Mouse (Mus musculus): ENCODE results near the gene Ces1c.

DNA sequence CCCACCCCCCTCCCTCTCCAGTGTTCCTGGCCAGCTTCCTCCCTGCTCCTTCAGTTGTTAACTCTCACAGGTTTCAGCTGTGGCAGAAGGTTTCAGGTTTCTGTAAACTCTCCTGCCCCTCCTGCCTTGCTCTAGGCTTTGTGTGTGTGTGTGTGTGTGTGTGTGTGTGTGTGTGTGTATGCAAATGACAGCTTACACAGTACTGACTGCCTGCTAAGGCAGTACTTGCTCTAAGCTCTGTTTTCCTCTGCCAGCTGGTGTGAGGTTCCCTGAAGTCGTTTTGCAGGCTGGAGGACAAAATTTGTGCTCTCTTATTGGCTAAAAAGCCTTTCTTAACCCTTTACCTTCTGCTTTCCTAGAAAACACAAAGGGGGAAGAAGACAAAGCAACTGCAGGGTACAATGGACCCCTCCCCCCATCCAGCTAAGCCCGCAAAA lies 42.4 kb downstream of the Ces1c start:
- TF ChIP-seq CTCF (IDR thresholded peaks at IDR 0.05; ENCODE audit: low read depth, low read length) (no peak), GATA1 (IDR thresholded peaks at IDR 0.05; ENCODE audit: borderline replicate concordance, low read length) (no peak)
